Mouse (Mus musculus): ENCODE results near the gene Ccnyl1. TPM values are rescaled to one million over a fixed set of nuclear protein-coding genes. Genes with fewer than 3 reads are reported as not detected.

Gene Ccnyl1
- polyA plus RNA-seq, 1 experiment from 2014 or later: 6.6 TPM

DNA sequence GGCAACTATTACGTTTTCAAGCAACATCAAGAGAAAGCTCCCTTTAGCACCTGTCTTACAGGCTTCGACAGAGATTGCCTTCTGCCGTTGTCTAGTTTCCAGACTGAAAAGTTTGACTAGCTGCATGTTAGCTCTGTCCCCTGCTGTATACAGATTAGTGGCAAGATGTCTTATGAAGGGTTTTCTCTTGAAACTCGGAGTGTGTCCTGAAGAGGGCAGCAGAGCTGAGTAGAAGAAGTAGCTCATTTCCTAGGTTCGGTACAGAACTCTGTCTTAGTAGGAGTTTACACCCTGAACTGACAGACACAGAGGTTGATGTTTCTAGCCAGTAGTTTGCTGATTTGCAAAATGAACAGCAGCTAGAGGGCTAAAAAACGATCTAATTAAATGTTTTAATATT is 15.0 kb downstream of the Ccnyl1 start:
- peaks cover 11% of the 10 kb centered on the region; the same call in 1 of the 2 replicates for H3K36me3 ChIP-seq
- no peak overlapping the region for H3K9ac ChIP-seq
- H3K4me3 ChIP-seq: no peak overlapping the region
- no peak for ATAC-seq (ENCODE audit: insufficient number of reproducible peaks, insufficient read depth, low FRiP score, low TSS enrichment)
- WGBS: 47% methylated on average over 6 of the region's 6 CpGs
- H3K27ac ChIP-seq: no peak overlapping the region
- no peaks in the 10 kb centered on the region for H3K9me3 ChIP-seq
- H3K4me1 ChIP-seq: no peaks in the 10 kb centered on the region
- no peak overlapping the region for H3K4me2 ChIP-seq (replicated peaks)
- no peaks in the 10 kb centered on the region for H3K27me3 ChIP-seq

DNA sequence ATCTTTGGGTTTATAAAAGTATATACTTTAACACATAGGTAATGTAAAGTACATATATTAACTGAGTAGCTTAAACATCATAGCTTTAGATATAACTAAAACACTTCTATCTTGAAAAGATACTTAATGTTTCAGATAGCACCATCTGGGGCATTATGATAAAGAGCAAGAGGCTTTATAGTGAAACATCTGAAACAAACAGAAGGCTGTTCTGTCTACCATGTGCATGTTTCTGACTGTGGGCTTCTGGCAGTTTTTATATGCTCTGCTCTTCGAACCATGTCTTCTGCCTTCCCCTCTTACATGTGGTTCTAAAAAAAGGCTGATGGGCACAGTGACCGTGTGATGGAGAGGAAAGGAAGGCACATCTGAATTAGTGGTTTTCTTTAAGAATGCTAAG is 16.4 kb downstream of the Ccnyl1 start:
- no peaks in the 10 kb centered on the region for H3K4me1 ChIP-seq
- no peak overlapping the region for H3K4me3 ChIP-seq
- 90% methylated on average over 2 of the region's 2 CpGs for WGBS

DNA sequence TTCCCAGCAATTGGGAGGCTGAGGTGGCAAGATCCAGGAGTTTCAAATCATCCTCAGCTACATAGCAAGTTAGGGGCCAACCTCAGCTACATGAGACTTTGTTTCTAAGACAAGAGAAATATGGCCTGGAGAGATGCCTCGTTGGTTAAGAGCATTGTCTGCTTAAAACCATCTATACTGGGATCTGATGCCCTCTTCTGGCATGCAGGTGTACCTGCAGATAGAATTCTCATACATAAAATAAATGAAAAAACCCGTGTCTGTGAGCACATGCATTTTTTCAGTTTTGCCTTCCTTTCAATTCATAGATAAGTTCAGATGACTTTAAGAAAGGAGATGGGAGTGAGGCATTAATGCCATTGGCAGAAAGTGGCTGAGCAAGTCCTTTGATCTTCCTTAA is 19.6 kb downstream of the Ccnyl1 start:
- H3K4me2 ChIP-seq (replicated peaks): no peak overlapping the region
- no peak overlapping the region for H3K27ac ChIP-seq
- H3K36me3 ChIP-seq: peaks cover 10% of the 10 kb centered on the region; the same call in 1 of the 2 replicates
- no peak overlapping the region for H3K9ac ChIP-seq
- no peaks in the 10 kb centered on the region for H3K27me3 ChIP-seq
- no peaks in the 10 kb centered on the region for H3K9me3 ChIP-seq
- ATAC-seq (ENCODE audit: insufficient number of reproducible peaks, insufficient read depth, low FRiP score, low TSS enrichment): no peak
- no peaks in the 10 kb centered on the region for H3K4me1 ChIP-seq
- 13% methylated on average over 2 of the region's 2 CpGs for WGBS
- no peak overlapping the region for H3K4me3 ChIP-seq

More for the DNA sequence above, 16.4 kb downstream of the Ccnyl1 start:
- no peak overlapping the region for H3K9ac ChIP-seq
- no peak overlapping the region for H3K27ac ChIP-seq
- no peak for ATAC-seq (ENCODE audit: insufficient number of reproducible peaks, insufficient read depth, low FRiP score, low TSS enrichment)
- no peak overlapping the region for H3K4me2 ChIP-seq (replicated peaks)
- H3K36me3 ChIP-seq: peaks cover 11% of the 10 kb centered on the region; the same call in 1 of the 2 replicates
- H3K9me3 ChIP-seq: no peaks in the 10 kb centered on the region
- no peaks in the 10 kb centered on the region for H3K27me3 ChIP-seq

DNA sequence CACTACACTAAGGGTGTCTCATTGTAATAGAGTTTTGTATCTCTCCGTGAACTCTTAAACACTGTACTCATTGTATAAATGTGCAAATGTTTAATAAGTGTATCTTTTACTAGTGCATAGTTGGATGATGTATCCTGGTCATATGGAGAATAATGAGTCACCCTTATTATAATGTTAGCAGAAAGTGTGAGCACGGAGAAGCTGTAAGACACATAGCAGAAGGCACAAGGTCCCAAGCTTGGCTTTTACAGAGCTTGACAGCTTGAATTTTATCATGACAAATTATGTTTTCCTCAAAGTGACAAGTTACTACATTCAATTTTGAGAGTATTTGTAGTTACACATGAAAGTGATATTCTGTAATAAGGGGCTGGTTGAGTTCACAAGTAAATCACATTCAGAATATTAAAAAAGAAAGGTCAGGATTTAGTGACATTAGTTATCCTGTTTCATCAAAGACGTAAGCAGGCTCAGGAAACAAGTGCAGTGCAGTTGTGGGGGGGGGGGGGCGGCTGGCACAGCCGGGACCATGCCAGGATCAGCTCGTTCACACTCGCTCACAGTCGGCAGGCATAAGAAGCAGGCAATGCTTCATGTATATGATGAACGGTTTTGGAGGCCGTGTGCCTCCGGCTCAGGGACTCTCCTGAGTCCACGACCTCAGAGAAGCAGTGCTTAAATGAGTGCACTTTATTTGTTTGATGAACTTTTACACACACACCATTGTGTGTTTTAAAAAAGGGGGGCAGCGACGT is 21.9 kb downstream of the Ccnyl1 start:
- H3K36me3 ChIP-seq: peaks cover 13% of the 10 kb centered on the region; the same call in 1 of the 2 replicates
- no peak overlapping the region for H3K27ac ChIP-seq
- no peaks in the 10 kb centered on the region for H3K27me3 ChIP-seq
- WGBS: 88% methylated on average over 14 of the region's 14 CpGs
- no peak overlapping the region for H3K9ac ChIP-seq
- H3K9me3 ChIP-seq: no peaks in the 10 kb centered on the region
- no peak for ATAC-seq (ENCODE audit: insufficient number of reproducible peaks, insufficient read depth, low FRiP score, low TSS enrichment)
- no peaks in the 10 kb centered on the region for H3K4me1 ChIP-seq
- no peak overlapping the region for H3K4me2 ChIP-seq (replicated peaks)
- no peak overlapping the region for H3K4me3 ChIP-seq

DNA sequence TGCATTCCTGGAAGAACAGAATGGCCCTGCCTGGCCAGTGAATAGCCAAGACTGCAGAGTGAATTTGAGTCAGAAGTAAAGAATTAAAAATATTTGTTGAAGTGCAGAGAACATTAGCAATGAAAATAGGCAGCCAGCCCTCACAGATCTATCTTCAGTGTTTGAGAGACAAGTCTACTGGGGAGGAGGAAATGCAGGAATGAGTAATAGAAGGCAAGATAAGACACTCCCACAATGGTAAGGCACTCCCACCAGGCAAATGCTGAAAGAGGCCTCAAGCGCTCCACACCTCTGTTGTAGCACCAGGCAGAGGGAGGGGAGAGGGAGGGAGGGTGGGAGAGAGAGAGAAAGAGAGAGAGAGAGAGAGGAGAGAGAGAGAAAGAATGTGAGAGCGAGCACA is 25.2 kb downstream of the Ccnyl1 start:
- WGBS: 78% methylated on average over 2 of the region's 2 CpGs

DNA sequence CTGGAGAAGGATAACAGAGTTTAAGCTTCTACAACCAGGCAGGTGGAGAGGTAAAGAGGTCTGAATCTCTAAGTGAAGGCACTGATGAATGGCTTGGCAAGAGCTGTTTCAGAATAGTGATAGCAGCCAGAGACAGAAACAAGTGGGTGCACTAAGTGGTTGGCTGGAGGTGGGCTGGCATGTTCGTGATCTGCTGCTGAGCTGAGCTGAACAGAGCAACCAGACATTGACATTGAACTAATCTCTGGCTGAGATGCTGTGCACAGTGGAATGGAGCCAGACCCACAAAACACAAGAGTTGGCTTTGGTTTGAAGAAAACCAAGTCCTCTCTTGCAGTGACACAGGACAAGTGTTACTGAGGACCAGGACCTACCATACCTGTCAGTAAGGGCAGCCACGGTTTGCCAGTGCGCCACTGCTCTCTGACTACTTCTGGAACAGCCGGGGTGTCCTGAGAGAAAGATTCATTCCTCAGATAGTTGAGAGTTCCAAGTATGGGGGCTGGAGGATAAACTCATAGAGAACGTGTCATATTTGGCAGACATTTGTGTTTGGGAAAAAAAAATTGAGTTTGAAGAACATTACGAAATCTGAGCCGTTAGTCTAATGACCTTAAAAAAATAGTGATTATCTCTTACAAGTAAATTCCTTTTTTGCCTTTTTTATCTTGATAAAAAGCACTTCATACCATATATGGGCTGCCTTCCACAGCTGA is 26.5 kb downstream of the Ccnyl1 start:
- Histone ChIP-seq H3K4me1 (no peaks in the 10 kb centered on the region), H3K4me3 (no peak overlapping the region), H3K27me3 (no peaks in the 10 kb centered on the region), H3K9me3 (no peaks in the 10 kb centered on the region), H3K36me3 (peaks cover 30% of the 10 kb centered on the region), H3K27ac (no peak overlapping the region), H3K4me2 (replicated peaks) (no peak overlapping the region), H3K9ac (no peak overlapping the region)
- no peak for ATAC-seq (ENCODE audit: insufficient number of reproducible peaks, insufficient read depth, low FRiP score, low TSS enrichment)
- WGBS: 92% methylated on average over 7 of the region's 7 CpGs

More for the DNA sequence above, 25.2 kb downstream of the Ccnyl1 start:
- no peak overlapping the region for H3K4me2 ChIP-seq (replicated peaks)
- H3K9me3 ChIP-seq: no peaks in the 10 kb centered on the region
- H3K36me3 ChIP-seq: peaks cover 23% of the 10 kb centered on the region
- H3K27me3 ChIP-seq: no peaks in the 10 kb centered on the region
- no peak overlapping the region for H3K9ac ChIP-seq
- no peak overlapping the region for H3K4me3 ChIP-seq
- H3K27ac ChIP-seq: no peak overlapping the region
- no peaks in the 10 kb centered on the region for H3K4me1 ChIP-seq
- no peak for ATAC-seq (ENCODE audit: insufficient number of reproducible peaks, insufficient read depth, low FRiP score, low TSS enrichment)

DNA sequence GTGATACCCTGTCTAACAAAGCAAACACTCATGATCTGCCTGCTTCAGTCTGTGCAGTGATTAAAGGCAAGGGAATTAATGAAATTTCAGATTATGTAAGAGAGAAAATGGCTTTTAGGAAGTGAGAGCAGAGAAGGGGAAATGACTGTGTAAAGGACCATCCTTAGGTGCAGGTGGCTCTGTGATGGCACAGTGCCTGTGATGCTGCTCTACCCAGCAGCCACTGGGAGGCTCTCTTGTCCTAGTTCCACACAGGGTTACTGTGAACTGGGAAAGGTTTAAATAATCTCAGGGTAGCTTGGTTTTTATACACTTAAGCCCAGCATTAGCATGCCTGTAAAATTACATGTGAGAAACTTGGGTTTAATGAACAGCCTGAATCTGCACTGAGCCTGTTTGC is 27.2 kb downstream of the Ccnyl1 start:
- Histone ChIP-seq H3K36me3 (peaks cover 36% of the 10 kb centered on the region), H3K9me3 (no peaks in the 10 kb centered on the region), H3K27ac (no peak overlapping the region), H3K4me3 (no peak overlapping the region), H3K27me3 (no peaks in the 10 kb centered on the region), H3K4me1 (no peaks in the 10 kb centered on the region), H3K4me2 (replicated peaks) (no peak overlapping the region), H3K9ac (no peak overlapping the region)
- 0 out of 2 replicates have a peak, but pooled peaks have one; percentile 64 for ATAC-seq (ENCODE audit: insufficient number of reproducible peaks, insufficient read depth, low FRiP score, low TSS enrichment)

DNA sequence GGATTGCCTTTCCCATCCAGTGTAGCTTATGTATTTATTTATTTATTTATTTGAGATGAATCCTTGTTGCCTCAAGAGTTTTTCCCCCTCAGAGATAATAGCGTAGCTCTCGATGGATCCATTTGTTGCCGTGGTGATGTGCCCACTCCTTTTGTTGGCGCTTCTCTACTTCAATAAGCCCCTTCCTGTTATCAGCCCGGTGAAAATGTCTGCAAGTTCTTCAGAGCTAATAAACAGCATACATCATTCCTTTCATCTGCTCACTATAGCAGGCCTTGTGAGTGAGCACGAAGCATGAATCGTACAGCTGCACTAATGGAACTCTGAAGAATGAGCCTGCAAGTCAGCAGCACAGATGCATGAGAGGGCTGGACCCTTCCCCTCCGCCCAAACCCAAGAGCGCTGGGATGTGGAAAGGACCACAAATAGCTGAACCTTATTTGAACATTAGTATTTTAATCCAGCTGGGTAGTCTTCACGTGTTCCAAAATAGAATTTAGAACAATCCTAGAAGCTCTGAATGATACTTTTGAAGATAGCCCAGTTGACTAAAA is 30.9 kb downstream of the Ccnyl1 start:
- WGBS: 87% methylated on average over 10 of the region's 10 CpGs
- H3K9ac ChIP-seq: no peak overlapping the region
- H3K27ac ChIP-seq: no peak overlapping the region
- H3K4me1 ChIP-seq: no peaks in the 10 kb centered on the region
- no peak for ATAC-seq (ENCODE audit: insufficient number of reproducible peaks, insufficient read depth, low FRiP score, low TSS enrichment)
- no peak overlapping the region for H3K4me3 ChIP-seq
- no peak overlapping the region for H3K4me2 ChIP-seq (replicated peaks)
- peaks cover 36% of the 10 kb centered on the region for H3K36me3 ChIP-seq
- no peaks in the 10 kb centered on the region for H3K27me3 ChIP-seq
- H3K9me3 ChIP-seq: no peaks in the 10 kb centered on the region

DNA sequence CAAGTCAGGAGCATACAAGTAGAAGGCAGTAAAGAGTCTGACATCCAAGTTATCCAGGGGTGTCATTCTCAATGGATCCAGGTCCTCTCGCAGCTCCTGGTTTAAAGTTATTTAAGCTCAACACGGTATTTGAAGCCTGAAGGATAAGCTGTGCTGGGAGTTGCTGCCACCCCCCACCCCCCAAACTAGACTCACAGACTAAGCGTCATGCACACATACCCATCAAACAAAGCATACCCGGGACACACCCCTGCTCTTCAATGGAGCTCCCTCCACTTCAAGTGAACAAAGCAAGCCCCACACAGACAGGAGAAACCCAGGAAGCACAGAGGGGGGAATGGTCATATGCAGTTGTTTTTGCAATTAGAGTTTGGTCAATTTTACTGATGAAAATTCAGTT is 39.8 kb downstream of the Ccnyl1 start:
- Histone ChIP-seq H3K9ac (no peak overlapping the region), H3K27ac (no peak overlapping the region), H3K4me2 (replicated peaks) (no peak overlapping the region), H3K4me1 (peaks cover 7% of the 10 kb centered on the region; the same call in 1 of the 2 replicates), H3K27me3 (peaks cover 30% of the 10 kb centered on the region), H3K4me3 (no peak overlapping the region), H3K36me3 (0 out of 2 replicates have a peak, but pooled peaks cover 3% of the 10 kb centered on the region), H3K9me3 (no peaks in the 10 kb centered on the region)
- WGBS: 71% methylated on average over 4 of the region's 4 CpGs
- no peak for ATAC-seq (ENCODE audit: insufficient number of reproducible peaks, insufficient read depth, low FRiP score, low TSS enrichment)

DNA sequence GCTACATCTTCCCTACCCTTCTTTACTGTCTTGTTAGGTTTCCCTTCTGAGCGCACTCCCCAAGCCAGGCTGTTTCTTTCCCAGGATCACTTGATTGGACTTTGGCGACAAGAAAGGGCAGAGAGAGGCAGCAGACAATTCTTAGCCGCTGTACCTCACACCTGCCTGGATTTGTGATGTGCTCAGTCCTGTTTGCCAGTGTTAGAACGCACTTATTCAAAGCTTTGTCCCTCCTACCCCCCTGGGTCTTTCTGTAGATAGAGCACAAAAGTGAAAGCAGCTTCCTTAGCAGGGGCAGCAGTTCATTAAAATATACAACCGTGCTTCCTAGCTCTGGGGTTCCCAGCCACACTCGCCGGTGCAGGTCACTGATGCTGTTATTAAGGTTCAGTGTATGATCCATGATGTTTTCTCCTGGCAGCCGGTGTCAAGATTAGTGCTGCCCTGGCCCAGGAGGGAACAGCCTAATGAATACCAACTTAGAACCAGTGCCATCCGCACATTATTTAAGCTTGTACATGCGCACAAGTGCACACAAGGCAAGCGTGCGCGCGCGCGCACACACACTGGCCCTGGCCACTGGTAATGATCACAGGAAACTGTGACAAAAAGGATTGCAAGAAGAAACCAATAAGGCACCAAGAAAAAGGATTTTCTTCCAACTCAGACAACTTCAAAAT is 41.2 kb downstream of the Ccnyl1 start:
- H3K27me3 ChIP-seq: peaks cover 44% of the 10 kb centered on the region
- H3K27ac ChIP-seq: no peak overlapping the region
- H3K4me3 ChIP-seq: no peak overlapping the region
- WGBS: 67% methylated on average over 16 of the region's 16 CpGs
- no peak overlapping the region for H3K9ac ChIP-seq
- H3K36me3 ChIP-seq: no peaks in the 10 kb centered on the region
- H3K4me1 ChIP-seq: peaks cover 21% of the 10 kb centered on the region
- no peaks in the 10 kb centered on the region for H3K9me3 ChIP-seq
- ATAC-seq (ENCODE audit: insufficient number of reproducible peaks, insufficient read depth, low FRiP score, low TSS enrichment): no peak
- no peak overlapping the region for H3K4me2 ChIP-seq (replicated peaks)

DNA sequence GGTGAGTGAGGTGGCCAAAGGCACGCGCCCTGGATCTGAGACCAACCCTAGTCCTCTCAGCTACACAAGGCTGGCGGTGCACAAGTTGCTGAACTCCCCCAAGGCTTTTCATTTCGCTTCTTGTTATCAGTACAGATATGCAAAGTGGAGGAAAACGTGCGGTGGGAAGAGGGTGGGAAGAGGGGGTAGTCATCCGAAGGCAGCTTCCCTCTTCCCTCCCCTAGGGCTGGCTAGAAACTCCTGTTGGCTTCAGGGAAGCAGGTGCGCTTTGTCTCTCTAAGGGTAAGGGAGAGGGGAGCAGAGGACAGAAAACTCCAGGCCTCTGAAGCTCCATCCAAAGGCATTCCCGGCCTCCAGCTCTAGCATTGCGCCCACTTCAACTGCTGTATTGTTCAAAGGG is 41.9 kb downstream of the Ccnyl1 start:
- 36% methylated on average over 10 of the region's 10 CpGs for WGBS
- ATAC-seq (ENCODE audit: insufficient number of reproducible peaks, insufficient read depth, low FRiP score, low TSS enrichment): no peak

More for the DNA sequence above, 41.9 kb downstream of the Ccnyl1 start:
- Histone ChIP-seq H3K4me2 (replicated peaks) (no peak overlapping the region), H3K4me3 (no peak overlapping the region), H3K27me3 (peaks cover 49% of the 10 kb centered on the region), H3K9ac (no peak overlapping the region), H3K9me3 (no peaks in the 10 kb centered on the region), H3K27ac (no peak overlapping the region), H3K36me3 (no peaks in the 10 kb centered on the region), H3K4me1 (peaks cover 23% of the 10 kb centered on the region)
